Mouse (Mus musculus): Measurements from ENCODE around the gene Ebpl. TPM values are rescaled to one million over a fixed set of nuclear protein-coding genes. Genes with fewer than 3 reads are reported as not detected.
"Not testable (repeated sequence)": the region's sequence is repeated elsewhere in the genome, so short reads cannot be mapped to it uniquely, and the experiment has no call there.

Ebpl gene
- polyA plus RNA-seq, 1 experiment from 2014 or later = 6.7 TPM

DNA sequence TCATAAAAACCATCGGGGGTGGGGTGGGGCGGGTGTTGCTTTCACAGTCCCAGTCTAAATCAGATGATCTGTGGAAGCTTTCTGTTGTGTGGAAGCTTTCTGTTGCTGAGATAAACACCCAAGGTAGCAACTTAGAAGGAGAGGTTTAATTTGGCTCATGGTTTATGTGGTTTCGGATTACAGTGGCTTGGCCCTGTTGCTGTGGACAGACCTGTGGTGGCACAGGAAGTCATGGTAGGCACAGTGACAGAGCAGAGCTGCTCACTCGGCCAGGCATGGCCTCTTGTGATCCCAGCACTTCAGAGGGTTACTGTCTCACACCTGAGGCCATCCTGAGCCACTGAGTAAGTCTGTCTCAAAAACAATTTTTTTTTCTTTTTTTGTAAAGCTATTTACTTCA is 20.9 kb downstream of the Ebpl start:
- Histone ChIP-seq H3K36me3 (ENCODE audit: control insufficient read depth, insufficient read depth, low read length) (no peaks in the 10 kb centered on the region), H3K27ac (ENCODE audit: low read depth, low read length) (no peak overlapping the region), H3K4me3 (ENCODE audit: low read depth, low read length) (no peak overlapping the region), H3K9ac (ENCODE audit: low read depth, low read length) (no peak overlapping the region), H3K4me2 (no peak overlapping the region), H3K9me3 (ENCODE audit: control insufficient read depth, low read length) (no peaks in the 10 kb centered on the region), H3K27me3 (replicated peaks; ENCODE audit: control insufficient read depth, insufficient read depth, low read length) (no peaks in the 10 kb centered on the region), H3K4me1 (replicated peaks; ENCODE audit: control insufficient read depth, insufficient read depth, low read length) (no peaks in the 10 kb centered on the region)
- no peak for DNase-seq (ENCODE audit: low spot score)
- 77% methylated on average over 4 of the region's 4 CpGs for WGBS
- no peak for ATAC-seq (replicated peaks; ENCODE audit: low FRiP score)

DNA sequence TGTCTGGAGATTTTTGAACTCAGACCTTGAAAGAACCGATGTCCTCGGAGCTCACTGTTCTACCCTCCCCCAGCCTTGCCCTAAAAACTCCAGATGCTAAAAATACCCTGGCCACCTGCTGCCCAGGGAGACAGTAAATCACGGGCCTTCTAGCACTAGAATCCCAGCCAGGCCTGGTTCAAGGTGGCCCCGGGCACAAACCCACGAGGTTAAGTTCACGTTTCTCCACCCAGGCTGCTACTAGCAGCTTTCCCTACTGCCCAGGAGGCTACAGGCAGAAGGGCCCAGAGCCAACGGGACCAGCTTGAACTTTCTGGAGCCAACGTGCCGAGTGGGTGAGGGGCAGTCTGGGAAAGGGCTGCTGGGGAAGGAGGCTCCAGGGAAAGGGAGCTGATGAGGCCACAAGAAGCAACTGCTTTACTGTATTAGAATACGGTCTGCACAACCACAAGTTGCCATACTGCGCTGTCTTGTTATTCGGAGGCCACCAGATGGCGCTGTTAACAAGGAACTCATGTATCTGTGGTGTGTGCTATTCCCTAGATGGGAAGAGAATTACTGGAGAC is 29.2 kb downstream of the Ebpl start:
- H3K27me3 ChIP-seq (replicated peaks; ENCODE audit: control insufficient read depth, insufficient read depth, low read length) = no peaks in the 10 kb centered on the region
- H3K27ac ChIP-seq (ENCODE audit: low read depth, low read length) = no peak overlapping the region
- H3K4me1 ChIP-seq (replicated peaks; ENCODE audit: control insufficient read depth, insufficient read depth, low read length) = peaks cover 4% of the 10 kb centered on the region; the same call in 1 of the 2 replicates
- ATAC-seq (replicated peaks; ENCODE audit: low FRiP score) (peak; percentile 68), DNase-seq (ENCODE audit: low spot score) (peak; percentile 58)
- H3K4me2 ChIP-seq = peak overlapping the region; percentile 13; the same call in 1 of the 2 replicates
- 24% methylated on average over 13 of the region's 13 CpGs for WGBS
- no peaks in the 10 kb centered on the region for H3K9me3 ChIP-seq (ENCODE audit: control insufficient read depth, low read length)
- H3K4me3 ChIP-seq (ENCODE audit: low read depth, low read length) = no peak overlapping the region
- no peak overlapping the region for H3K9ac ChIP-seq (ENCODE audit: low read depth, low read length)
- H3K36me3 ChIP-seq (ENCODE audit: control insufficient read depth, insufficient read depth, low read length) = no peaks in the 10 kb centered on the region

DNA sequence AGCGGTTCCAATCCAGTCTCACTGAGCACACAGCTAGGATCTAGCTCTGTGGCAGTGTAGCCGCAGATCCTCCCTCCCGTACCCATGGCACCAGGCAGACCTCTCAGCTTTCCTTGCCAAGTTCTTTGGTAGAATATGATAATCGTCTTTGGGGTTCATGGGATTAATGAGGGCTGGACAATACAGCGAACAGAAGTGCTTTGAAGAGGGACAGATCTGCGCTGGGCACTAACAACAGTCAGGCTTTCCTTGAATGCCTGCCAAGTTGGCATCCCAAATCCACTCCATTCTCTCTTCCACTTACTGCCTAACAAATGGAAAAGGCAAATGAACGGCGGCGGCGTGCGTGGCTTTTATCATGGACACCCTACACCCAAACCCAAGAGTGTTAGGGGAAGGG is 29.6 kb downstream of the Ebpl start:
- Histone ChIP-seq H3K9ac (ENCODE audit: low read depth, low read length) (no peak overlapping the region), H3K4me2 (no peak overlapping the region), H3K4me3 (ENCODE audit: low read depth, low read length) (no peak overlapping the region), H3K4me1 (replicated peaks; ENCODE audit: control insufficient read depth, insufficient read depth, low read length) (peaks cover 4% of the 10 kb centered on the region; the same call in 1 of the 2 replicates), H3K36me3 (ENCODE audit: control insufficient read depth, insufficient read depth, low read length) (no peaks in the 10 kb centered on the region), H3K9me3 (ENCODE audit: control insufficient read depth, low read length) (no peaks in the 10 kb centered on the region), H3K27ac (ENCODE audit: low read depth, low read length) (no peak overlapping the region), H3K27me3 (replicated peaks; ENCODE audit: control insufficient read depth, insufficient read depth, low read length) (no peaks in the 10 kb centered on the region)
- WGBS = 85% methylated on average over 11 of the region's 11 CpGs
- no peak for ATAC-seq (replicated peaks; ENCODE audit: low FRiP score)
- no peak for DNase-seq (ENCODE audit: low spot score)

DNA sequence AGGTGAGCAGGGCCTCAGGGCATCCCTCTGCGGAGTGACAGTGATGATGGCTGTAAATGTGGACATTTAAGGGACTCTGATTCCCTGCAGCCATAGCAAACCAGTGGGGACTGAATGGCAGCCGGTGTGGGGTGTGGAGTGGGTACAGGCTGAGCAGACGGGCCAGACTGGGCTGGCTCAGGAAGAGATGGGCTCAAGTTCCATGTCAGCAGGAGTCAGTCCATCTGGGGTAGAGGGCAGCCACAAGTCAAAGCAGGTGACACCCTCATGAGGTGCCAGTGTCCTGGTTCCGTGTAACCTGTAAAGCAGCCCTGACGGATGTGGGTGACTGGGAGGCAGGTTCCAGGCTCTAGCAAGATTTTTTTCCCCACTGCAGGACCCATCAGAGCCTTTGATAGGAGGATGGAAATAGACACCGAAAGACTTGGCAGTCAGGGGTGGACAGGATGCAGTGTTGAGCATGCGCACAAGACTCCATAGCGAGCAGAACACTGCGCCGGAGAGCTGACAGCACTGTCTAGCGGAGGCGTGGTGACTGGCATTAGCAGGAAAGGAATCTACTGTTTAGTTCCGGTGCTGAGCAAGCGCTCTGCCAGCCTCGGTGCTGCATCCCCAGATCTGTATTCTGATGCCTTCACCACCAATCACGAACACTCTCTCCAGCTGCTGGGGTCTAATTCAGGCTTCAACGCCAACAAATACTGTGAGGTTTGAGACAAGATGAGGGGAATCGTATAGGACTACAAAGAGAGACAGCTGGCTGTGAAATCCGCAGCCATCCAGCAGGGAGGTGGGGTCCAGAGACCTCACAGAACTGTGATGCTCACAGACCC is 32.4 kb downstream of the Ebpl start:
- H3K27ac ChIP-seq (ENCODE audit: low read depth, low read length) = no peak overlapping the region
- ATAC-seq (replicated peaks; ENCODE audit: low FRiP score) (peak; percentile 58; the same call in 1 of the 2 replicates), DNase-seq (ENCODE audit: low spot score) (no peak)
- H3K4me3 ChIP-seq (ENCODE audit: low read depth, low read length) = peak overlapping the region; percentile 24
- H3K9ac ChIP-seq (ENCODE audit: low read depth, low read length) = no peak overlapping the region
- no peaks in the 10 kb centered on the region for H3K27me3 ChIP-seq (replicated peaks; ENCODE audit: control insufficient read depth, insufficient read depth, low read length)
- no peaks in the 10 kb centered on the region for H3K9me3 ChIP-seq (ENCODE audit: control insufficient read depth, low read length)
- 35% methylated on average over 19 of the region's 19 CpGs for WGBS
- H3K36me3 ChIP-seq (ENCODE audit: control insufficient read depth, insufficient read depth, low read length) = no peaks in the 10 kb centered on the region
- H3K4me1 ChIP-seq (replicated peaks; ENCODE audit: control insufficient read depth, insufficient read depth, low read length) = peaks cover 4% of the 10 kb centered on the region; the same call in 1 of the 2 replicates
- H3K4me2 ChIP-seq = peak overlapping the region; percentile 56

DNA sequence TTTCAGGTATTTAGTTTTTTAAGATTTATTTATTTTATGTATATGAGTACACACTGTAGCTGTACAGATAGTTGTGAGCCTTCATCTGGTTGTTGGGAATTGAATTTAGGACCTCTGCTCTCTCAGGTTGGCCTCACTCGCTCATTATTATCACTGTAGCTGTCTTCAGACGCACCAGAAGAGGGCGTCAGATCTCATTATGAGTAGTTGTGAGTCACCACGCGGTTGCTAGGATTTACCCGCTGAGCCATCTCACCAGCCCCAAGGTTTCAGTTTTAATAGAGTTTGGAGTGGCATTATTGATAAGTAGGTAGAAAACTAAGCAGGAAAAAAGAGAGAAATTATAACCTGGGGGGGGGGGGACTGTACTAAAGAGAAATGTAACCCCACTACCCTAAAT is 33.2 kb downstream of the Ebpl start:
- 30% methylated on average over 6 of the region's 6 CpGs for WGBS
- H3K9ac ChIP-seq (ENCODE audit: low read depth, low read length); ATAC-seq (replicated peaks; ENCODE audit: low FRiP score); H3K27ac ChIP-seq (ENCODE audit: low read depth, low read length); H3K4me2 ChIP-seq; H3K9me3 ChIP-seq (ENCODE audit: control insufficient read depth, low read length); H3K4me1 ChIP-seq (replicated peaks; ENCODE audit: control insufficient read depth, insufficient read depth, low read length); DNase-seq (ENCODE audit: low spot score); H3K36me3 ChIP-seq (ENCODE audit: control insufficient read depth, insufficient read depth, low read length); H3K27me3 ChIP-seq (replicated peaks; ENCODE audit: control insufficient read depth, insufficient read depth, low read length): not testable (repeated sequence)
- peak overlapping the region; percentile 24; the same call in 1 of the 2 replicates for H3K4me3 ChIP-seq (ENCODE audit: low read depth, low read length)

DNA sequence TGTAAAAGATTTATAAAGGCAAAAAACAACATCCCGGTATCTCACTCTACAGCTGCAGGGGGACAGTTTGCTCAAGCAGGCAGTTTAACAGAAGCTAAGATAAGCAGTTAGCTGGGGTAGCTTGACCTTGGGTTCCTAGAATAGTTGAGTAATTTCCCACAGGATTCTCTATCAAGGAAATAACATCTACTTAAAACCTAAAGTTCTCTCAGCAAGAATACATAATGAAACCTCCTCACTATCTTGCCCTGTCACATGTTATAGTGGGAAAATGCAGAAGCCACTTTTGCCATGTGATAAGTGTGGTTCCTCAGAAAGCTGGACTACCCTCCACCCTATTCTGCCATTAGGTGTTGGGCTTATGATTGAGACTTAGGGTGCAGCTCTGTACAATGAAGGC is 37.5 kb downstream of the Ebpl start:
- H3K4me1 ChIP-seq (replicated peaks; ENCODE audit: control insufficient read depth, insufficient read depth, low read length) = peaks cover 3% of the 10 kb centered on the region; the same call in 1 of the 2 replicates
- H3K9me3 ChIP-seq (ENCODE audit: control insufficient read depth, low read length) = no peaks in the 10 kb centered on the region; the same call in 1 of the 2 replicates
- ATAC-seq (replicated peaks; ENCODE audit: low FRiP score) (no peak), DNase-seq (ENCODE audit: low spot score) (no peak)
- H3K9ac ChIP-seq (ENCODE audit: low read depth, low read length) = no peak overlapping the region
- H3K27ac ChIP-seq (ENCODE audit: low read depth, low read length) = no peak overlapping the region
- H3K36me3 ChIP-seq (ENCODE audit: control insufficient read depth, insufficient read depth, low read length) = no peaks in the 10 kb centered on the region
- no peak overlapping the region for H3K4me2 ChIP-seq
- no peak overlapping the region for H3K4me3 ChIP-seq (ENCODE audit: low read depth, low read length)
- WGBS = 70% methylated on average over 1 of the region's 1 CpGs
- no peaks in the 10 kb centered on the region for H3K27me3 ChIP-seq (replicated peaks; ENCODE audit: control insufficient read depth, insufficient read depth, low read length)

DNA sequence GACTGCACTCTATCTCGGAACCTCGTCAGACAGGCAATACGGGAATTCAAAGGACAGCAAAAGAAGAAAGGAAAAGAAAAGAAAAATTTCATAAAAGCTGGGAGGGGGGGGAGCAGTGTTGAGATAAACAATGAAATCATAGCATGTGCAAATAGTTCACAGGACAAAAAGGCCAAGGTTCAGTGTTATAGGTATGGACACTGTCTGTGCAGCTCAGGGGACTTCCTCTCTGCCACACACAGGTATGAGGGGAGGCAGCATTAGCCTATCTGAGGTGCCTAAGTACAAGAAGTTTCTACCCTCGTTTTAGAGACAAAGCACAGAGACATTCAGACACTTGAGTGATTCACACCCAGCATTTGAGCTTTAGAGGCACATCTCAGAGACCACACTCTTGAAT is 39.0 kb downstream of the Ebpl start:
- H3K27me3 ChIP-seq (replicated peaks; ENCODE audit: control insufficient read depth, insufficient read depth, low read length) = no peaks in the 10 kb centered on the region
- 78% methylated on average over 4 of the region's 4 CpGs for WGBS

DNA sequence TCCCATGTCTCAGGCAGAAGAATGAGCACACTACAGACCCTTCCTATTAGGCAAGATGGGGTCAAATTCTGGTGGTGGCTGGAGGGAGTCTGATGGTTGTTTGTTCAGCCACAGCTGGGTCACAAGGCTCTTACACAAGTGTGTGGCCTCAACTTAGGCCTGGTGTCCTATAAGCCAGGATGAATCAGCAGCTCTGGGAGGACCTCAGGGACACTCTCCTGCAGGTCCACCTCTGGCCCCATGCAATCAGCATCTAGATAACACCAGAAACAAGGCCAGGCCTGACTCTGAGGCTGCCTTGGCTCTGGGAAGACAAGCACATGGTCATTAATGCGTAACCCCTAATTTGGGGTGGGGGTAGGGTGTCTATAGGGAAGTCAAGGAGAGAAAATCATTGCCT is 39.5 kb downstream of the Ebpl start:
- Histone ChIP-seq H3K4me2 (no peak overlapping the region), H3K36me3 (ENCODE audit: control insufficient read depth, insufficient read depth, low read length) (no peaks in the 10 kb centered on the region), H3K4me1 (replicated peaks; ENCODE audit: control insufficient read depth, insufficient read depth, low read length) (no peaks in the 10 kb centered on the region; the same call in 1 of the 2 replicates), H3K9me3 (ENCODE audit: control insufficient read depth, low read length) (no peaks in the 10 kb centered on the region; the same call in 1 of the 2 replicates), H3K9ac (ENCODE audit: low read depth, low read length) (no peak overlapping the region), H3K27me3 (replicated peaks; ENCODE audit: control insufficient read depth, insufficient read depth, low read length) (no peaks in the 10 kb centered on the region), H3K4me3 (ENCODE audit: low read depth, low read length) (no peak overlapping the region), H3K27ac (ENCODE audit: low read depth, low read length) (no peak overlapping the region)
- ATAC-seq (replicated peaks; ENCODE audit: low FRiP score) = no peak
- DNase-seq (ENCODE audit: low spot score) = no peak
- 85% methylated on average over 1 of the region's 1 CpGs for WGBS

More for the DNA sequence above, 39.0 kb downstream of the Ebpl start:
- no peak overlapping the region for H3K4me3 ChIP-seq (ENCODE audit: low read depth, low read length)
- no peak for DNase-seq (ENCODE audit: low spot score)
- H3K36me3 ChIP-seq (ENCODE audit: control insufficient read depth, insufficient read depth, low read length) = no peaks in the 10 kb centered on the region
- no peak overlapping the region for H3K4me2 ChIP-seq
- ATAC-seq (replicated peaks; ENCODE audit: low FRiP score) = no peak
- no peak overlapping the region for H3K9ac ChIP-seq (ENCODE audit: low read depth, low read length)
- H3K4me1 ChIP-seq (replicated peaks; ENCODE audit: control insufficient read depth, insufficient read depth, low read length) = no peaks in the 10 kb centered on the region; the same call in 1 of the 2 replicates
- no peaks in the 10 kb centered on the region; the same call in 1 of the 2 replicates for H3K9me3 ChIP-seq (ENCODE audit: control insufficient read depth, low read length)
- H3K27ac ChIP-seq (ENCODE audit: low read depth, low read length) = no peak overlapping the region

Measured in liver, embryonic 11.5 days (tissue).